Mouse (Mus musculus): ENCODE measurements around the gene Acap1. TPM values are rescaled to one million over a fixed set of nuclear protein-coding genes. Genes with fewer than 3 reads are reported as not detected.

Gene Acap1
- polyA plus RNA-seq (2012; rRNA removed), result 142 and 162 TPM in 2 replicates

DNA sequence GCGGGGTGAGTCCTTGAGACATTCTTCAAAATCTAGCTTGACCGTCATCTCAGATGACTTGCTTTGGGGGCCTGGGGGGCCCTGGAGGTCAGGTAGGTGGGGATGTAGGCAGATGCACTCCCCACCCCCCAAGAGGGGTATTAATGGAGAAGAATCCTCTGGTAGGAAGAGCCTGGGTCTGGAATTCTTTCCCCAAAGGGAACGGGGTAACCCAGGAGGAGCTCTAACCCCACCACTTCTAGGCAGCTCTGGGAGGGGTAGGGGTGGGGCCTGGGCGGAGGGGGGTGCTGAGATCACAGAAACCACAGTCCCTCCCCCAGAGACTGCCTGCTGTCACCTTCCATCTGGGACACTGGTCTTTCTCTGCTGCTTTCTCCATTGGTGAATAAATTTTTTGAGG lies at the start of gene Acap1:
Gene Acap1 (minus strand): TSS at position 249 of the 400 bp plus-strand sequence.
- Histone ChIP-seq H3K27me3 (ENCODE audit: control insufficient read depth, insufficient read depth, low read length) (no peaks in the 10 kb centered on the region), H3K4me1 (ENCODE audit: control insufficient read depth, insufficient read depth, insufficient read length) (peaks cover 11% of the 10 kb centered on the region; the same call in 1 of the 2 replicates), H3K4me3 (ENCODE audit: extremely low read depth, insufficient read depth, insufficient read length) (peak within 1 kb of the TSS; percentile 70), H3K27ac (ENCODE audit: insufficient read depth, low read length) (peak within 1 kb of the TSS; percentile 98), H3K36me3 (ENCODE audit: control insufficient read depth, insufficient read depth, low read length) (peaks cover 8% of the 10 kb centered on the region)
- TF ChIP-seq CTCF (IDR thresholded peaks at IDR 0.05; ENCODE audit: extremely low read depth, insufficient read depth, insufficient read length, insufficient replicate concordance) (no peak), POLR2A (IDR thresholded peaks at IDR 0.05; ENCODE audit: low read depth, low read length) (no peak; the same call in 1 of the 2 replicates)
- WGBS, result 6% methylated on average over 4 of the region's 4 CpGs
- DNase-seq (ENCODE audit: low read depth in 1 of 2, low spot score in 2 of 2), result peak in 1 of 2 experiments; percentile 62

DNA sequence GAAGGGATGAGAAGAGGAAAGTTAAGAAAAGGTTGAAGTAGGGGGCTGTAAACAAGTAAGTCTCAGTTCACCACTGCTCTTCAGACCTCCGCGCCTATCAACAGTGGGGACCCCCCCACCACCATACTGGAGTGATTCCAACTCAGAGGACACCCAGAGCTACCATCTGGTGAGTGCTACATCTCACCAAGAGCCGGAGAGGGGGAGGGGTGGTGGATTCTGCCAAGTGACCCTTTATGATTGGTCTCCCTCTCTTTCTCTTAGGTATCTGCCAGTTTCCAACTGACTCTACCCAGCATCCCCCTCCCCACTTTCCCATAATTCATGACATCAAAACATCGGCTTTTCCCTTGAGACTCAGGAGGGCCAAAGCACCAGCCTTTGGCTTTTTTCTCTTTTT lies 45.6 kb upstream of the Acap1 start:
- no peak for DNase-seq (ENCODE audit: low read depth in 1 of 2, low spot score in 2 of 2)
- Histone ChIP-seq H3K4me1 (ENCODE audit: control insufficient read depth, insufficient read depth, insufficient read length) (peaks cover 2% of the 10 kb centered on the region), H3K27ac (ENCODE audit: insufficient read depth, low read length) (no peak overlapping the region), H3K27me3 (ENCODE audit: control insufficient read depth, insufficient read depth, low read length) (peaks cover 7% of the 10 kb centered on the region), H3K36me3 (ENCODE audit: control insufficient read depth, insufficient read depth, low read length) (no peaks in the 10 kb centered on the region), H3K4me3 (ENCODE audit: extremely low read depth, insufficient read depth, insufficient read length) (no peak overlapping the region)
- TF ChIP-seq POLR2A (IDR thresholded peaks at IDR 0.05; ENCODE audit: low read depth, low read length) (no peak), CTCF (IDR thresholded peaks at IDR 0.05; ENCODE audit: extremely low read depth, insufficient read depth, insufficient read length, insufficient replicate concordance) (no peak)
- WGBS, result 98% methylated on average over 4 of the region's 4 CpGs

DNA sequence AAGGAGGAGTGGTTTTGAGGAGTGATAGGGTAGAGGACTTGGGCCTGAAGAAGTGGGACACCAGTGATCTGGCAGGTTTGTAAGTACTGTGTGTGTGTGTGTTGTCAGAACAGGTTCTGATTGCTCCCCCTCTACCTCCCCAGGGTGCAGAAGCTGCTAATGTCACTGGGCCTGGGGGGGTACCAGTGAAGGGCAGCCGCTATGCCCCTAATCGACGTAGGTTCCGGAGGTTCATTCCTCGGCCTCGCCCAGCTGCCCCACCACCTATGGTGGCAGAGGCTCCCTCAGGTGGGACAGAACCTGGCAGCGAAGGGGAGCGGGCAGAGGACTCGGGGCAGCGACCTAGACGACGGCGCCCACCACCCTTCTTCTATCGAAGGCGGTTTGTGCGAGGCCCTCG lies 44.4 kb upstream of the Acap1 start:
- H3K4me3 ChIP-seq (ENCODE audit: extremely low read depth, insufficient read depth, insufficient read length), result no peak overlapping the region
- WGBS, result 94% methylated on average over 17 of the region's 17 CpGs
- no peak for DNase-seq (ENCODE audit: low read depth in 1 of 2, low spot score in 2 of 2)
- H3K36me3 ChIP-seq (ENCODE audit: control insufficient read depth, insufficient read depth, low read length), result no peaks in the 10 kb centered on the region
- H3K27ac ChIP-seq (ENCODE audit: insufficient read depth, low read length), result no peak overlapping the region
- peaks cover 12% of the 10 kb centered on the region for H3K4me1 ChIP-seq (ENCODE audit: control insufficient read depth, insufficient read depth, insufficient read length)
- TF ChIP-seq POLR2A (IDR thresholded peaks at IDR 0.05; ENCODE audit: low read depth, low read length) (no peak), CTCF (IDR thresholded peaks at IDR 0.05; ENCODE audit: extremely low read depth, insufficient read depth, insufficient read length, insufficient replicate concordance) (no peak)
- H3K27me3 ChIP-seq (ENCODE audit: control insufficient read depth, insufficient read depth, low read length), result peaks cover 12% of the 10 kb centered on the region

DNA sequence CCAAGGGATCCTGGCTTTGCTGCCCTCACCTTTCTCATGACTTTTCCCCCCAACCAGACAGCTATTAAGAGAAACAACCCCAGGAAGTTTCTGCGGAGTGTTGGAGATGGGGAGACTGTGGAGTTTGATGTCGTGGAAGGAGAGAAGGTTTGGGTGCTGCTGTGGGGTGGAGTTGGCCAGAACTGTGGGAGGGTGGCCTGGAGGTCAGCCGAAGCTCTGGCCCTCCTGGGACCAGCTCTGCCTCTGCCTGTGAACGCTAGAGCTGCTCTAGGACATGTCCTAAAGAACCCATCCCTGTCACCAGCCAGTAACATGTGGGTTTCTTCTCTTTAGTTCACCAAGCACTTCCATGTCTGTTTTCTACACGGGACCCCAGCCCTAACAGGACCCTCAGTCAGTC lies 43.8 kb upstream of the Acap1 start:
- WGBS, result 74% methylated on average over 5 of the region's 5 CpGs
- no peaks in the 10 kb centered on the region for H3K36me3 ChIP-seq (ENCODE audit: control insufficient read depth, insufficient read depth, low read length)
- peaks cover 13% of the 10 kb centered on the region for H3K27me3 ChIP-seq (ENCODE audit: control insufficient read depth, insufficient read depth, low read length)
- peaks cover 12% of the 10 kb centered on the region for H3K4me1 ChIP-seq (ENCODE audit: control insufficient read depth, insufficient read depth, insufficient read length)
- H3K27ac ChIP-seq (ENCODE audit: insufficient read depth, low read length), result no peak overlapping the region
- DNase-seq (ENCODE audit: low read depth in 1 of 2, low spot score in 2 of 2), result no peak
- no peak overlapping the region for H3K4me3 ChIP-seq (ENCODE audit: extremely low read depth, insufficient read depth, insufficient read length)
- TF ChIP-seq POLR2A (IDR thresholded peaks at IDR 0.05; ENCODE audit: low read depth, low read length) (no peak), CTCF (IDR thresholded peaks at IDR 0.05; ENCODE audit: extremely low read depth, insufficient read depth, insufficient read length, insufficient replicate concordance) (no peak)

DNA sequence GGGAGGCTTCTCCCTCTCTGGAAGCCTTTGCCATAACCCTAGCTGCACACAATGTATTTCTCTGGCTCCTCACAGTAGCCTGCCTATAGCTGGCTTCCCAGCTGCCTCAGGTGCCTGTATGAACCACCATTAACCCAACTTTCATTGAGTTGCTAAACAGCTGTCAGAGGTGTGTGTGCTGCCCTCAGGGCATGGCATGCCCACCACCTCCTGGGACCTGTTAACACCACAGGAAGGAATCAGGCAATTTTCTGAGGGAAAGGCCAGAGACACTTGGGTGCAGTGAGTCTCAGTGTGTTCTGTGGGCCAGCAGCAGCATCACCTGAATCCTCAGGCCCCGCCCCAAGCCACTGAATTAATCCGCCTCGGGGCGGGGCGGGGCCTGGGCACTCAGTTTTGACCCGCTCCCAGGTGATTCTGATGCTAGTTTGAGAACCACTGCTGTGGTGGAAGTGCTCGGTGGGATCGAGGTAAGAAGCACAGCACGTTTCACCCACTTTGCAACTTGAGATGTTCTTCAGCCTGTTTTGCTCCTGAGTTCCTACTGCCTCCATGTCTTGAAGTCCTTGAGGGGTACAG lies 43.2 kb upstream of the Acap1 start:
- peaks cover 13% of the 10 kb centered on the region for H3K27me3 ChIP-seq (ENCODE audit: control insufficient read depth, insufficient read depth, low read length)
- H3K4me3 ChIP-seq (ENCODE audit: extremely low read depth, insufficient read depth, insufficient read length), result no peak overlapping the region
- DNase-seq (ENCODE audit: low read depth in 1 of 2, low spot score in 2 of 2), result no peak
- WGBS, result 67% methylated on average over 9 of the region's 9 CpGs
- no peaks in the 10 kb centered on the region for H3K36me3 ChIP-seq (ENCODE audit: control insufficient read depth, insufficient read depth, low read length)
- H3K27ac ChIP-seq (ENCODE audit: insufficient read depth, low read length), result no peak overlapping the region
- peaks cover 12% of the 10 kb centered on the region for H3K4me1 ChIP-seq (ENCODE audit: control insufficient read depth, insufficient read depth, insufficient read length)
- TF ChIP-seq POLR2A (IDR thresholded peaks at IDR 0.05; ENCODE audit: low read depth, low read length) (no peak), CTCF (IDR thresholded peaks at IDR 0.05; ENCODE audit: extremely low read depth, insufficient read depth, insufficient read length, insufficient replicate concordance) (no peak)

DNA sequence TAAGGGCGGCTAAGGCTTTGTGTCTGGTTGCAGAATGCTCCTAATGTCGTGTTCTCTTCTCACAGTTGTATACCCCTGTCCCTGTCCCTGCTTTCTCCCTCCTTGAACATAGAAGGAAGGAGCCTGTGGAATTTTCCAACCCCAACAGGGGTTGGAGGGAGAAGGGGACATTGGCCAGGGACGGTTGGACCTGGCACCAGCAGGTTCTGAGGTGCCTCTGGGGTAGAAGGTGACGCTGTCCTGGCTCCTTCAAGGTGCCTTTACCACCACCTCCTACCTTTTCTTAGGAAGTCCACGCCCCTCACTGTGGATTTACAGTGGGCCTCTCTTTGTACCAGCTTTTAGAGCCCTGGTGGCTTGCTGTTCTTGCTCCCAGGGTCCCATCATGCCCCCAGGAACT lies 42.5 kb upstream of the Acap1 start:
- H3K4me3 ChIP-seq (ENCODE audit: extremely low read depth, insufficient read depth, insufficient read length), result no peak overlapping the region
- no peak overlapping the region for H3K27ac ChIP-seq (ENCODE audit: insufficient read depth, low read length)
- TF ChIP-seq CTCF (IDR thresholded peaks at IDR 0.05; ENCODE audit: extremely low read depth, insufficient read depth, insufficient read length, insufficient replicate concordance) (no peak), POLR2A (IDR thresholded peaks at IDR 0.05; ENCODE audit: low read depth, low read length) (no peak)
- peaks cover 12% of the 10 kb centered on the region for H3K4me1 ChIP-seq (ENCODE audit: control insufficient read depth, insufficient read depth, insufficient read length)
- H3K27me3 ChIP-seq (ENCODE audit: control insufficient read depth, insufficient read depth, low read length), result peaks cover 13% of the 10 kb centered on the region
- 88% methylated on average over 5 of the region's 5 CpGs for WGBS
- no peaks in the 10 kb centered on the region for H3K36me3 ChIP-seq (ENCODE audit: control insufficient read depth, insufficient read depth, low read length)
- no peak for DNase-seq (ENCODE audit: low read depth in 1 of 2, low spot score in 2 of 2)

DNA sequence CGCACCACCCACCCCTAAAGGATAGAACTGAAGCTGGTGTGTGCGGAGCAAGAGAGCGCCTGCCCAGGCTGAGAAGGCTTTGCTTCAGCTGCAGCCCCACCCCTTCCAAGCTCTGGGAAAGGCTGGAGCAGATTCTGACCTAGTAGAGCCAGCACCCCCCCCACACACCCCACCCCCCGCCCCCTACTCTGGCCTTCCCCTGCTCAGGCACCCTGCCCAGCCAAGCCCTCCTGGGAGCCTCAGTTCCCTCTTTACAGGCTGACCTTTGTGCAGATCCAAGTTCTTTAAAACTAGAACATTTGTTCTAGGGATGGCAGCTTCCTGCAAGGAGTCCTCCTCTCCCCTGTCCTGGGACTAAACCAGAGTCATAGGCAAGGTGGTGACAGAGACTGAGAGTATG lies 42.0 kb upstream of the Acap1 start:
- TF ChIP-seq CTCF (IDR thresholded peaks at IDR 0.05; ENCODE audit: extremely low read depth, insufficient read depth, insufficient read length, insufficient replicate concordance) (no peak), POLR2A (IDR thresholded peaks at IDR 0.05; ENCODE audit: low read depth, low read length) (no peak)
- Histone ChIP-seq H3K27ac (ENCODE audit: insufficient read depth, low read length) (no peak overlapping the region), H3K4me3 (ENCODE audit: extremely low read depth, insufficient read depth, insufficient read length) (no peak overlapping the region), H3K27me3 (ENCODE audit: control insufficient read depth, insufficient read depth, low read length) (peaks cover 13% of the 10 kb centered on the region), H3K36me3 (ENCODE audit: control insufficient read depth, insufficient read depth, low read length) (no peaks in the 10 kb centered on the region), H3K4me1 (ENCODE audit: control insufficient read depth, insufficient read depth, insufficient read length) (peaks cover 12% of the 10 kb centered on the region)
- no peak for DNase-seq (ENCODE audit: low read depth in 1 of 2, low spot score in 2 of 2)
- WGBS, result 55% methylated on average over 4 of the region's 4 CpGs

Measured in spleen, adult 2 months (tissue).